Mouse (Mus musculus) cerebellum, postnatal 4 days (tissue): Measurements from ENCODE around the gene Rbms1.
A peak's percentile ranks its signal among the peaks of the same experiment; 100 is the strongest.

ENCODE experiments used
- DNase-seq, 2 experiments: peaks; one replicate each; pipeline ENCODE4 v3.0.0; 2022; ENCODE audit warnings: low spot score in 2 of 2, mixed read lengths in 1 of 2

Gene Rbms1

DNA sequence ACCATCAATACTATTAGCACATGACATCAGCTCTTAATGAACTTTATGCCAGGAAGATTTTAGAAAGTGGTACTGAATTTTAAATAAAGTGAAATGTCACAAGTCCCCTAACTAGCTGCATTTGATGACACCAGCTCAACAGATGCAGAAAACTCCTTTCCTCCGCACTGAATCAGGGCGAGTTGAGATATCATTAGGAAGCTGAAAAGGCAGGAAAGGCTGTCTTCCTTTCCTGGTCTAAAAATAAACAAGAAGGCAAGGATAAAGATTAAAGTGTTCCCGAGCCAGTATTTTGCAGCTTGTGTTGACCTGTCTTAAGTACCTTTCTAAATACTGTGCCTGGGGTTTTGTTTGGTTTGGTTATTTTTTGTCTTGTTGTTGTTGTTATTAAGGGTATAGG lies 42.9 kb downstream of the Rbms1 start:
- DNase-seq: no peak

- DNase-seq: no peak
Measured at GRCm38 (mm10) chr2:60918401-60918800, 44.6 kb downstream of the Rbms1 start.

DNA sequence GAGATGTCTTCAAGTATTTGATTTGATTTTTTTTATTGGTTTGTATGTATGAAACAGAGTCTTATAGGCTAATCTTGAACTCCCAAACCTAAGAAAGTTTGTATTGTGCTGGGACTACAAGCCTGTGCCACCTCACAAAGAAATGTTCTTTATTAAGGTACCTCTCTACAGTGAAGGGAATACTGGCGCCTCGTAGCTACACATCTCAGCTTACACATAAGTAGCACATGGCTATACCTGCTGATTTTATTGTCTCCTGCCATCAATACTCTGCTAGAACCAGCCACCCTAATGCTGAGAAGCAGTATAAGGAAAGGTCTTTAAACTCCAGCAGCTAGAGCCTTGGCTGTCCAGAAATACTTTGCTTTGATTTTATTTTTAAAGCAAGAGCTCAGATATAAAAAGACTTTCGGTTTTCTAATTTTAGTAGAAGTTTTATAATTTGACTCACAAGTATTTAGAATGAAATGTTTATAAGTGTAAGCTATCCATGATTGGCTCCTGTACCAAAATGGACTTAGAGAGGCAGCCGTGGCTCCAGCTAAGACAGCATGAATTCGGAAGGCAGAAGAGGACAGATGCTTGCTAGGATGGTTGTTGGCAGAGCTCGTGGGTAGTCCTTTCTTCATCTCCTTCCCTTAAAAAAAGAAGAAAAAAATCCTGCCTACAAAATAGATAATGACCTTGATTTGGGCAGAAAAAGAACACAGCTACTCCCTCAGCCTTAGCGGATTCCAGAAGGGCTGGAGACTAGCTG lies 48.3 kb downstream of the Rbms1 start:
- DNase-seq: no peak

- no peak for DNase-seq
Measured at GRCm38 (mm10) chr2:60913281-60913680, 49.7 kb downstream of the Rbms1 start.

- no peak for DNase-seq
Measured at GRCm38 (mm10) chr2:60911716-60912115, 51.3 kb downstream of the Rbms1 start.

- no peak for DNase-seq
Measured at GRCm38 (mm10) chr2:60910820-60911219, 52.2 kb downstream of the Rbms1 start.

DNA sequence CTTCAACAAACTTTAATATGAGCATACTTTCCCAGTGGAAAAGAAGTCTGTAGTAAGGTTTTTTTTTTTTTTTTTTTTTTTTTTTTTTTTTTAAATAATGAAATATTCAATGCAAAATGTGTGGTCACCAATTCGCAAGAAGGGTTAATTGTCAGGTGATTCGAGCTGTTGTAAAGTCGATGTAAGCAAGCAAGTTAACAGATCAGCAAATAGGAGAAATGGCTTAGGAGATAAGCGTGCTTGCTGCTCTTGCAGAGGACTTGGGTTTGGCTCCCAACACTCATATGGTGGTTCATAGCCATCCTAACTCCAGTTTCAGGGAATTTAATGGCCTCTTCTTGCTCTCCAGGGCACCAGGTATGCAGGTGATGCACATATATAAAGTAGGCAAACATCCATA lies 54.4 kb downstream of the Rbms1 start:
- no peak for DNase-seq

- no peak for DNase-seq
Measured at GRCm38 (mm10) chr2:60908116-60908515, 54.9 kb downstream of the Rbms1 start.

DNA sequence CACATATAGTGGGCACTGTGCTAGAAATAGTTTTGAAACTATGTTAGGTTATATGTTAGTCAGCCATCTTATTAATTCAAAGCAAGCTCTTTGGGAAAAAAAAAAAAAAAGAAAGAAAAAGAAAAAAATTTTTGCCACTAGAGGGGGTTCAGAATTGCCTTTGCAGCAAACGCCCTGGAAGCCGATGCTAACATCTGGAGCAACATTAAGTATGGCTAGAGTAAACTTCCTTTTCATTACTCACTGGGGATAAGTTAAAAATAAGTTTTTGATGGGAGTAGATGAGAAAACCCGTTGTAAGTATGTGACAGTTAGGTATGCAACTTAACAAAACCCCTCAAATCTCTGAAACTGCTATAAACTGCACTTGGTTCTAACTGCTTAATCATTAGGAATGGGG lies 57.7 kb downstream of the Rbms1 start:
- no peak for DNase-seq

GRCm38 (mm10) chr2:60904141-60904540 lies 58.9 kb downstream of the Rbms1 start:
- DNase-seq: no peak

GRCm38 (mm10) chr2:60903535-60903934 lies 59.5 kb downstream of the Rbms1 start:
- no peak for DNase-seq

DNA sequence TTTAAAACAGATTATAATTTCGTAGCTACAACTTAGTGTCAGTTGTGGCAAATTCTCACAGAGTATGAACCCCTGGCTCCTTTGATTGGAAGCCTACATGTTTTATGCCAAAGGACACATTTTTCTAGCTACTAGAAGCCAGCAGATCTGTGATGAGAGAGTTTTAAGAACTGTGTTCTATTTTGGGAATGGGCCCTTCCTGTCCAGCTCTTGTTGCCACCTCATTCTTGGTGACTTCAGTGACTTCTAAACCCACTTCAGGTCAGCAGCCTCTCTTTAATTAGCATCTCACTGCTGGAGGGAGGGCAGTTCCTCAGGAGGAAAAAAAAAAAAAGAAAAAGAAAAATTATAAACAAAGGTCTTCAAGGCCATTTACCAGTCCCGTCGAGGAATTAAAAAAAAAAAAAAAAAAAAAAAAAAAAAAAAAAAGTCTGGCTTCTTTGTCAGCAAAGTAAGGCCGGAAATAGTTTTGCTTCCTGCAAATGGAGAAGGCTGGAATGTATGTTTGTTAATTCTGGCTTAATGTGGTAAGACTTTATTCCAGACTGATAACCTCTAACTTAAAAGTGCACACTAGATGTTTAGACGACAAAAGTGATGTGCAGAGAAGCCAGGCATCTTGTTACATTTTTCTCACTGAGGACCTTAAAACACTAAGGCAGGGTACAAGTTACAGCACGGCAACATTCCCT lies 60.4 kb downstream of the Rbms1 start:
- no peak for DNase-seq

- no peak for DNase-seq
Measured at GRCm38 (mm10) chr2:60901511-60901951, 61.5 kb downstream of the Rbms1 start.

- DNase-seq: no peak
Measured at GRCm38 (mm10) chr2:60901013-60901412, 62.0 kb downstream of the Rbms1 start.

- DNase-seq: no peak
Measured at GRCm38 (mm10) chr2:60893042-60893441, 70.0 kb downstream of the Rbms1 start.

GRCm38 (mm10) chr2:60883931-60884330 lies 79.1 kb downstream of the Rbms1 start:
- no peak for DNase-seq

- no peak for DNase-seq
Measured at GRCm38 (mm10) chr2:60883043-60883365, 80.0 kb downstream of the Rbms1 start.

GRCm38 (mm10) chr2:60882202-60883042 lies 80.6 kb downstream of the Rbms1 start:
- DNase-seq: no peak

- no peak for DNase-seq
Measured at GRCm38 (mm10) chr2:60881571-60882041, 81.4 kb downstream of the Rbms1 start.

DNA sequence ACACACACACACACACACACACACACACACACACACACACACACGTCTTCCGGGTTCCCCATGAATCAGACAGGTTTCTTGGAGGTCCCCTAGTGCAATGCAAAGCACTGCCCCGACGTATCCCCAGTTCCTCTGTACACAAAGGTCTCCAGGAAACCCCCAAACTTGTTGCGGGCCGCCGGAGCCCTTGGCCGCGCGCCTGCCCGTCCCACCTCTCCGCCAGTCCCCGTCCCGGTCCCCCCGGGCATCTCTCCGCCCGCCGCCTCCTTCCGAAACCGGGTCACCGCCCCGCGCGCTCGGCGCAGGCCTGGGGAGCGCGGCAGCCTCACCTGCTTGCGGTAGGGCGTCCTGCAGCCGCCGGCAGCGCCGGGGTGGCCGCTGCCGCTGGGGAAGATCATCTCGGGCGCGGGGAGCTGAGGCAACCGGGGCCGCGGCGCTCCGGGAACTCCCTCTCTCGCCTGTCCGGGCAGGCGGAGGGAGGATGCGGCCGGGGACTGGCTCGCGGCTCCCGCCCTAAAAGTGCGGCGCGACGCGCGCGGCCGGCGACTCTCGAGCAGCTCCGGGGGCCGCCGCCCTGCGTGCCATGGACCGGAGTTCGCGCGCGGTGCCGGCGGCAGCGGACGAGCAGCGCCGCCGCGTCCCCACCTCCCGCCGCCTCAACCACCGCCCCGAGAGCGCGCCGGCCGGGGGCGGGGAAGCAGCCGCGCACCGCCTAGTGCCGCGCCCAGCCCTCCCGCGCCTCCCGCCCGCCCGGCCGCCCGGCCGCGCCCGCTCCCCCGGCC lies 82.0 kb downstream of the Rbms1 start:
- peak in 1 of 2 experiments; percentile 38 for DNase-seq

- DNase-seq: no peak
Measured at GRCm38 (mm10) chr2:60879966-60880788, 82.8 kb downstream of the Rbms1 start.
